Mouse (Mus musculus): ENCODE measurements around the gene Cldn6. TPM values are rescaled to one million over a fixed set of nuclear protein-coding genes. Genes with fewer than 3 reads are reported as not detected.
A peak's percentile ranks its signal among the peaks of the same experiment; 100 is the strongest.

The Cldn6 gene
- polyA plus RNA-seq, 1 experiment from 2014 or later, result 189 TPM

DNA sequence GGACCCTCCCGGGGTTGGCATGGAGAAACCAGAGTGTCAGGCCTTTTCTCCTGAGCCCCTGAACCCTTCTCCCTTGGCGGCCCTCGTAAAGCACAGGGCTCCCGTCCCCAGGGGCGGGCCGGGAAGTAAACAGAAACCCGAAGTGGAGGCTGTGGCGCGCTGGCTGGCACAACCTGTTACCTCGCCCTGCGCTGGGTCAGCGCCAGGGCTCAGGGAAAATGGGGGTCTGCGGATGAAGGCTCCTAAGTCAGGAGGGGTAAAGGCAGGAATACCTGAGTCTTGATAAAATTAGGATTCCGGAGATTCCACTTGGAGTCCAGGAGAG, 18.2 kb upstream of the Cldn6 start:
- WGBS, result 1% methylated on average over 14 of the region's 14 CpGs
- H3K9ac ChIP-seq, result no peak overlapping the region

DNA sequence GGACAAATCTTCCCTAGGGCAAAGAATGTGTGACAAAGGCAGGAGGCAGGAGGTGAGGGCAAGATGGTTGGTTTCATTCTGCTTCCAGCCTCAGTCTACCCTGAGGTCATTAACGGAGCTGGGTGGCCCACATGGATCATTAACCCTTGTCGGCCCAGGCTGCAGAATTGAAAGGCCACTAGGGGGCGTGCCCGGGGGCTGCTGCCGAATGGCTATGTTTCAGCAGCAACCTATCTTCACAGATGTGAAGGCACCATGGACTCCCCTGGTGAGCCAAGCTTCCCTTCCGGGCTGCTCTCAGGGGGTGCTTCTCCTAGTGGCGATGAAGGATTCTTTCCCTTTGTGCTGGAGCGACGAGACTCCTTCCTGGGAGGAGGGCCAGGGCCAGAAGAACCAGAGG, 17.5 kb upstream of the Cldn6 start:
- Histone ChIP-seq H3K9ac (no peak overlapping the region), H3K27me3 (peaks cover 53% of the 10 kb centered on the region), H3K36me3 (peaks cover 2% of the 10 kb centered on the region; the same call in 1 of the 2 replicates), H3K4me1 (peaks cover 16% of the 10 kb centered on the region), H3K9me3 (replicated peaks) (no peaks in the 10 kb centered on the region), H3K4me2 (peak overlapping the region; percentile 59; the same call in 1 of the 2 replicates), H3K27ac (no peak overlapping the region), H3K4me3 (replicated peaks) (no peak overlapping the region)
- 3% methylated on average over 9 of the region's 9 CpGs for WGBS
- no peak for ATAC-seq (replicated peaks; ENCODE audit: low FRiP score)

More for the DNA sequence above, 18.2 kb upstream of the Cldn6 start:
- ATAC-seq (replicated peaks; ENCODE audit: low FRiP score), result no peak
- H3K4me3 ChIP-seq (replicated peaks), result peak overlapping the region; percentile 41
- H3K4me2 ChIP-seq, result peak overlapping the region; percentile 59
- peaks cover 53% of the 10 kb centered on the region for H3K27me3 ChIP-seq
- no peaks in the 10 kb centered on the region for H3K36me3 ChIP-seq
- H3K27ac ChIP-seq, result no peak overlapping the region
- H3K9me3 ChIP-seq (replicated peaks), result no peaks in the 10 kb centered on the region
- H3K4me1 ChIP-seq, result peaks cover 16% of the 10 kb centered on the region

DNA sequence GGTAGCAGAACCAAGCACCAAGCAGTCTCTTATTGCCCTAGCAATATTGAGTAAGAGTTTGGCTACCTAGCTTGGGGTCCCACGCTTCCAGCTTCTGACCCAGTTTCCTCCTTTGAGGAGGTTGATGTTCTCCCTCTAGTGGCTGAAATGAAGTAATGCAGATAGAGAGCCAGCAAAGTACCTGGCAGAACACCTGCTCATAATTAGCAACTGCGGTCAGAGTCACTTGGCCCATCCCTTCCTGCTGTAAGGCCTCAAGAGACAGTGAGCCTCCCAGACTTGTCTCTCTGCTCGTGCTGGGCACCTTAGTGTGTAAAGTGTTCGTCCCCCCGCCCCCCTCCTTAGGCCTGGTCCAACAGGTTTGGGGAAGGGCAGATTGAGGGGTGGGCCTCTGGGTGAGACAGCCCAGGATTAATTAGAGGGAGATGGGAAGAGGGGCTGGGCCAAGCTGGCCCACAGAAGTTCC, 14.5 kb upstream of the Cldn6 start:
- peaks cover 16% of the 10 kb centered on the region for H3K4me1 ChIP-seq
- H3K9me3 ChIP-seq (replicated peaks), result no peaks in the 10 kb centered on the region
- H3K36me3 ChIP-seq, result peaks cover 32% of the 10 kb centered on the region
- H3K4me3 ChIP-seq (replicated peaks), result no peak overlapping the region
- no peak overlapping the region for H3K9ac ChIP-seq
- 12% methylated on average over 5 of the region's 5 CpGs for WGBS
- H3K27me3 ChIP-seq, result peaks cover 39% of the 10 kb centered on the region
- H3K4me2 ChIP-seq, result no peak overlapping the region
- ATAC-seq (replicated peaks; ENCODE audit: low FRiP score), result peak; percentile 11
- H3K27ac ChIP-seq, result no peak overlapping the region

DNA sequence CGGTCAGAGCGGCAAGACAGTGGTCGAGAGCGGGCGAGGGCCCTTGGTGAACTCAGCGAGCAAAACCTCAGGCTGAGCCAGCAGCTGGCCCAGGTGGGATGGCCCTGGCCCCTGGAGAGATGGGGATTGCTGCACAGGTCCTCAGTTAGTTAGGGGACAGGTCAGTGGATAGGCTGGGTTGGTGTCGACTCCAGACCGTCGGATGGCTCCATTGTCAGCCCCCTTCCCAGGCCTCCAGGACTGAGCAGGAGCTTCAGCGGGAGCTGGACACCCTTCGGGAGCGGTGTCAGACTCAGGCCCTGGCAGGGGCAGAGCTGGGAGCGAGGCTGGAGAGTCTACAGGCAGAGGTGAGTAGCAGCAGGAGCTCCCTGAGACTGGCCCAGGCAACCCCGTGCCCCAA, 13.5 kb upstream of the Cldn6 start:
- H3K36me3 ChIP-seq, result peaks cover 41% of the 10 kb centered on the region
- 0 out of 2 replicates have a peak, but pooled peaks have one; percentile 13 for ATAC-seq (replicated peaks; ENCODE audit: low FRiP score)
- no peak overlapping the region for H3K27ac ChIP-seq
- peaks cover 13% of the 10 kb centered on the region for H3K4me1 ChIP-seq
- no peak overlapping the region for H3K4me3 ChIP-seq (replicated peaks)
- no peak overlapping the region for H3K4me2 ChIP-seq
- 79% methylated on average over 14 of the region's 14 CpGs for WGBS
- H3K9me3 ChIP-seq (replicated peaks), result no peaks in the 10 kb centered on the region
- H3K9ac ChIP-seq, result no peak overlapping the region
- peaks cover 30% of the 10 kb centered on the region for H3K27me3 ChIP-seq

DNA sequence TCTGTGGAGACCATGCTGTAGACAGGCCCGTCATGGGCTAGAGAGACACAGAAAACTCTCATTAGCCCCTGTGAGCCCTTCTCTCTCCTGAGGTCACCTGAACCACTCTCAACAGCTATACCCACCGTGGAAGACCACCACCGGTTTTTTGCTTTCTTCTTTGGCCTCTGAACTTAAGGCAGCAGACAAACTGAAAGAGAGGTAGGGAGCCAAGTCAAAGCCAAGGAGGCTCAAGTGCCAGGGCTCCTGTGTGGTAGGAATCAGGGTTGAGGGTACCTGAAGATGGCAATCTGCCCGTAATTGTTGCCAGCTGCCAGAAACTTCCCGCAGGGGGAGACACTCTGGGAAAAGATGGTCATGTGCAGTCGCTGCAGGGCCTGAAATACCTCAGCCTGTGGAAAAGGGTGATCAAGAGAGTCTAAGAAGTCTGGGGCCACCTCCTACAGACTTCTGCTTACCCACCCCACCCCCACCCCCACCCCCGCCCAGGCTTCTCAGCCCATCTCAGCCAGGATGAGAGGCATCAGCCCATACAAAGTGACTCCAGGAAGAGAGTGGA, 8.5 kb upstream of the Cldn6 start:
- no peak overlapping the region for H3K9ac ChIP-seq
- no peak overlapping the region for H3K4me3 ChIP-seq (replicated peaks)
- no peak overlapping the region for H3K4me2 ChIP-seq
- no peaks in the 10 kb centered on the region for H3K27me3 ChIP-seq
- peaks cover 26% of the 10 kb centered on the region for H3K4me1 ChIP-seq
- H3K36me3 ChIP-seq, result peaks cover 43% of the 10 kb centered on the region
- H3K27ac ChIP-seq, result no peak overlapping the region
- ATAC-seq (replicated peaks; ENCODE audit: low FRiP score), result no peak
- no peaks in the 10 kb centered on the region for H3K9me3 ChIP-seq (replicated peaks)
- WGBS, result 95% methylated on average over 7 of the region's 7 CpGs

DNA sequence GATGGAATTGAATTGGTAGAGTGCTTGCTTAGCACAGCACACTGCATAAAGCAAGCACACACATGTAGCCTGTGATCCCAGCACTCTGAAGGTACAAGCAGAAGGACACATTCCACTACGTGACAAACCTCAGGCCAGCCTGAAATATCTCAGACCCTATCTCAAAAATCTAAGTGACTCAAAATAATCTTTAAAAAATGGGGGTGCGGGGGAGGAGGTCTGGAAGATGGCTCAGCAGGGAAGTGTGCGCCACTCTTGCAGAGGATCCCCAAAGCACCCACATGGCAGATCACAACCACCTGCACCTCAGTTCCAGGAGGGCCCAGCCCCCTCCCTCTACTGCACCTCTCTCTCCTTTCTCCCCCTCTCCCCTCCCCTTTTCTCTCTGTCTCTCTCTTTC, 7.5 kb upstream of the Cldn6 start:
- H3K27me3 ChIP-seq, result peaks cover 9% of the 10 kb centered on the region; the same call in 1 of the 2 replicates
- no peak overlapping the region for H3K27ac ChIP-seq
- no peak overlapping the region for H3K4me2 ChIP-seq
- H3K4me3 ChIP-seq (replicated peaks), result no peak overlapping the region
- no peak overlapping the region for H3K9ac ChIP-seq
- peaks cover 35% of the 10 kb centered on the region for H3K4me1 ChIP-seq
- no peak for ATAC-seq (replicated peaks; ENCODE audit: low FRiP score)
- peaks cover 41% of the 10 kb centered on the region for H3K36me3 ChIP-seq
- 90% methylated on average over 3 of the region's 3 CpGs for WGBS
- no peaks in the 10 kb centered on the region for H3K9me3 ChIP-seq (replicated peaks)

DNA sequence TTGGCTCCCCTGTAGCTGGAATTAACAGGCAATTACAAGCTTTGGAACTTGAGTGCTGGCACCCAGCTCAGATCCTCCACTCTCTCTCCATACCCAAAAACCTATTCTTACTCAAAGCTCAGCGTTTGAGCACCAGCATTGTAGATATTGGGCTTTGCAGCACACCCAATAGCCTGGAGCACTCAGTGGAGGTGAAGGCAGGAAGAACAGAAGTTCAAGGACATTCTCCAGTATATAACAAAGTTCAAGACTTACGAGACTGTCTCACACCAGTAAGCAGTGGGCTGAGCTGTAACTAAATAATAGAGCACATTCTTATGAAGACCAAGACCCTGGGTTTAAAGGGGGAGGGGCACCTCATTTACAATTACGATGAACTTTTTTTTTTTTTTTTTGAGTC, 6.3 kb upstream of the Cldn6 start:
- 50% methylated on average over 3 of the region's 3 CpGs for WGBS
- no peak for ATAC-seq (replicated peaks; ENCODE audit: low FRiP score)
- peaks cover 45% of the 10 kb centered on the region for H3K4me1 ChIP-seq
- peak overlapping the region; percentile 89 for H3K4me2 ChIP-seq
- no peak overlapping the region for H3K9ac ChIP-seq
- H3K4me3 ChIP-seq (replicated peaks), result peak overlapping the region; percentile 75
- peaks cover 30% of the 10 kb centered on the region for H3K36me3 ChIP-seq
- H3K27ac ChIP-seq, result no peak overlapping the region
- peaks cover 12% of the 10 kb centered on the region for H3K27me3 ChIP-seq
- no peaks in the 10 kb centered on the region for H3K9me3 ChIP-seq (replicated peaks)

DNA sequence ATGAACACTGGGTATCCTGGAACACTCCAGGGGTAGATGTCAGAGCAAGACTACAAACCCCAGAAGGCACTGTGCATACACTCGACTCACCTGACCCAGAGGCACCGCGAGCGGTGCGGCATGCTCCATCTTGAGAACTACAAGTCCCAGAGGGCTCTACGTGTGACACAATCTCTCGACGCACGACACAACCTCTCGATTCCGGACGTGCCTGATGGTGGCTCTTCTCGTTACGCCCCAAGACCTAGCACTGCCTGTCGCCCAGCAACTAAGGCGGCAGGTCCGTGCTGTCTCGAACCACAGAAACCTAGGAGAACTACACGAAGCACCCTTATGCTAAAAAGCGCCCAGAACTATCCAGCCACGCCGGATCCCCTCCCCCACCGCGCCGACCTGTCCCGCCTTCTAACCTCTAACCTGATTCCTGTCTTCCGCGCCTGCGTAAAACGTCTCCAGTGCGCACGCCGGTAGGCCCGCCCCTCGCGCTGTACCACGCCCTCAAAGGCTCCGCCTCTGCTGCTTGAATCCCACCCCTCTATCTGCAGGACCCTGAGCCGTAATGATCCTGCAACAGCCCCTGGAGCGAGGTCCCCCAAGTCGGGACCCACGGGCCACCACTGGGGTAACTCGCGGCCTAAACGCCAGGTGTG, 5.5 kb upstream of the Cldn6 start, which contains the start of the genes Hcfc1r1 and Thoc6:
Gene Hcfc1r1, plus strand, starts transcription at position 173 of the 650 bp plus-strand sequence.
Gene Thoc6, minus strand, starts transcription at position 459 of the 650 bp plus-strand sequence.
- peaks cover 22% of the 10 kb centered on the region for H3K36me3 ChIP-seq
- peak; percentile 93 for ATAC-seq (replicated peaks; ENCODE audit: low FRiP score)
- under 1% methylated on average over 45 of the region's 45 CpGs for WGBS
- peak within 1 kb of the TSS; percentile 75 for H3K4me3 ChIP-seq (replicated peaks)
- H3K27me3 ChIP-seq, result peaks cover 20% of the 10 kb centered on the region
- H3K4me2 ChIP-seq, result peak within 1 kb of the TSS; percentile 89
- peak within 1 kb of the TSS; percentile 58 for H3K9ac ChIP-seq
- H3K9me3 ChIP-seq (replicated peaks), result no peaks in the 10 kb centered on the region
- H3K4me1 ChIP-seq, result peaks cover 46% of the 10 kb centered on the region
- H3K27ac ChIP-seq, result peak within 1 kb of the TSS; percentile 90

DNA sequence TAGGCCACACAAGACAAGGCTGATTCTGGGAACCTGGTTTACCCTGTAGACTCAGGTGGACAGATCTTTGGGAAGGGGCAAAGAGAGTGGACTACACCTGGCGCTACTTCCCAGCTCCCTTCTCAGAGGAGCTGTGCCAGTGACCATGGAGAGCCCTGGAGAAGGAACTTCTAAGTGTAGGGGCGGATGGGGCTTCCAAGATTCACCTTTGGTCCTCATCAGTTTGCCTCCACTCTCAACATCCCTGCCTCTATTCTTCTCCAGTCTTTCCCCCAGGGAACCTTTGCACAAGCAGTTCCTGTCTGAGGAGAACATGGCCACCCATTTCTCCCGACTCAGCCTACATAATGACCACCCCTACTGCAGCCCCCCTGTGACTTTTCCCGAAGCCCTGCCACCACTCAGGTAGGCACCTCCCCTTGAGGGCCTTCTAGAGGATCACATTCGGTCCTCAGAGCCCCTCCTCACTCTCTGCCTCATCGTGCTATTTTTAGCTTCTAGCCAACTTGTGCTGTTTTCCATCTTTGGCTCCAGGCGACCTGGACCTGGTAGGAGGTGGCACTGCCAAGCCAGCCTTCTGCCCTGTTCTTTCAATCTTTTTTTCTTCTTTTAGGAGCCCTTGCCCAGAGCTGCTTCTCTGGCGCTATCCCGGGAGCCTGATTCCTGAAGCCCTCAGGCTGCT, 4.6 kb upstream of the Cldn6 start:
- H3K36me3 ChIP-seq, result peaks cover 13% of the 10 kb centered on the region
- peaks cover 54% of the 10 kb centered on the region for H3K4me1 ChIP-seq
- H3K4me2 ChIP-seq, result peak overlapping the region; percentile 89
- peak overlapping the region; percentile 90 for H3K27ac ChIP-seq
- no peak for ATAC-seq (replicated peaks; ENCODE audit: low FRiP score)
- WGBS, result 39% methylated on average over 9 of the region's 9 CpGs
- no peaks in the 10 kb centered on the region for H3K9me3 ChIP-seq (replicated peaks)
- peak overlapping the region; percentile 58 for H3K9ac ChIP-seq
- H3K4me3 ChIP-seq (replicated peaks), result peak overlapping the region; percentile 75
- H3K27me3 ChIP-seq, result peaks cover 28% of the 10 kb centered on the region

DNA sequence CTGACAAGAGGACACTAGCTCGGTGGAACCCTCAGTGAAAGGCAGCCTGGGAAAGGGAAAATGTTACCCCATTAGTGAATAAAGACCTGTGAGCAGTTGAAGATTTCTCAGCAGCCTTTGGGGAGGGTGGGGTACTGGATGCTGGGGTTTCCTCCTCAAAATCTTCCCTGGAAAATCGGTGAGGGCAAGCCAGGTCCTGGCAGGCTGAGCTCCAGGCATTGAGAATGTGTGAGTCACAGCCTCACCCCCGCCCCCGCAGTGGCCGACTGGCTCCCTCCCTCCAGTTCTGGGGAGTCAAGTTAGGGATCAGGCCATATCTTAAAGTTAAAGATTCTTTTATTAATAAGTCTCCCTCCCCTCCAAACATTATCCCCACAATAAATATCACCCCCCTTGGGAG, 3.9 kb upstream of the Cldn6 start:
- peaks cover 6% of the 10 kb centered on the region; the same call in 1 of the 2 replicates for H3K36me3 ChIP-seq
- H3K27me3 ChIP-seq, result peaks cover 35% of the 10 kb centered on the region
- peaks cover 61% of the 10 kb centered on the region for H3K4me1 ChIP-seq
- H3K4me3 ChIP-seq (replicated peaks), result peak overlapping the region; percentile 58
- no peaks in the 10 kb centered on the region for H3K9me3 ChIP-seq (replicated peaks)
- peak overlapping the region; percentile 89 for H3K4me2 ChIP-seq
- H3K27ac ChIP-seq, result peak overlapping the region; percentile 84; the same call in 1 of the 2 replicates
- no peak overlapping the region for H3K9ac ChIP-seq
- 21% methylated on average over 5 of the region's 5 CpGs for WGBS
- ATAC-seq (replicated peaks; ENCODE audit: low FRiP score), result no peak

DNA sequence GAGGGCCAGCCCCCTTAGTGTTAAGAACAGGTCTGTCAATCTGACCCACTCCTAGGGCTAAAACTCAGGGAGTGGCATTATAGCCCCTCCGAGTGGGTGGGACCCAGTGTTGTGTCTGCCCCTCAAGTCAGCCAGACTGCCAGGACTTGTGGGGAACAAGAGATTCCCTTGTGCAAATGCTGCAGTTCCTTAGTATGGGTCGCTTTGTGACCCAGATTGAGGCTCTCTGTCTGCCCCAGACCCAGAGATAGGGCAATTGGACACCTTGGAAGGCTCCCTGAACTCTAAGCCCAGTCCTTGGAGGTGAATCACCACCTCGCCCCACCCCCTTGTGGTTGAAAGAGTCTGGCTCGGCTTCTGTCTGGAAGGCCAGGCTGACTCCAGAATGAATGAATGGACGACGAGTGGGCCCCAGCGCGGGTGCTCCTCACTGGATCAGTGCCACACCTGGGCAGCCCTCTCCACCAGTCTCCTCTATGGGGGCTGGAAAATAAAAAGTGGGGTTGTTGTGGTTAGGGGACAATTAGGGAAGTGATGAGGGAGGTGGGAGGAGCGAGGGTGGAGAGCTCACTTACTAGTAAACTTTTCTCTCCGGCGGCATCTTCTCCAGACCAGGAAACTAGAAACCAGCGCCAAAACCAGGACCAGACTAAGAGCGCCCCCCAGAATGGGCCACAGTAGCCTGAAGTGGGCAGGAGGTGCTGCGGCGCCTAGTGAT, 3.3 kb upstream of the Cldn6 start:
- peaks cover 65% of the 10 kb centered on the region for H3K4me1 ChIP-seq
- ATAC-seq (replicated peaks; ENCODE audit: low FRiP score), result no peak
- H3K27ac ChIP-seq, result peak overlapping the region; percentile 84
- WGBS, result 12% methylated on average over 14 of the region's 15 CpGs
- H3K4me2 ChIP-seq, result peak overlapping the region; percentile 89
- no peaks in the 10 kb centered on the region for H3K36me3 ChIP-seq
- H3K9ac ChIP-seq, result peak overlapping the region; percentile 59; the same call in 1 of the 2 replicates
- peaks cover 41% of the 10 kb centered on the region for H3K27me3 ChIP-seq
- peak overlapping the region; percentile 58 for H3K4me3 ChIP-seq (replicated peaks)
- no peaks in the 10 kb centered on the region for H3K9me3 ChIP-seq (replicated peaks)
